Mouse (Mus musculus): ENCODE measurements at regions not wholly inside any gene's neighbourhood (a gene's known extent, or its start where the extent isn't known, plus 50 kb on each side); places are given as distances from the start of the nearest gene placed in this dataset.
A peak's percentile ranks its signal among the peaks of the same experiment; 100 is the strongest.

DNA sequence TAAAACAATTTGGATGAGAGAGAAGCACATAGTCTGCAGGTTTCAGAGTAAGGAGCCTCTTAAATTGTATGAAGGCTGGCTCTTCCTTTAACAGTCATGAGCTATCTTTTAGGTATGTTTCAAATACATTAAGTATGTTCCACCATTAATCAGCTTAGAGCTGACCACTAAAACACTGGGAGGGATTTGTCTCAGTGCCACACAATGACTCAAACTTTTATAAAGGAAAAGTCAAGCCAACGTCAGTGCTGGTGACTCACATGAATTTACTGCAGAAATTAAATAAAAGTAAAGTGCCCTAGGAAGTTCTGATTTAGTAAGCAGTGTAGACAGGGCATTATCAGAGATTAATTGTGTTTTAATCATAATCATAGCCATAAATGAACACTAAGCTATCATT is 118.6 kb upstream of the Nrp1 start:
- Histone ChIP-seq H3K36me3 (ENCODE audit: control insufficient read depth, insufficient read depth) (no peaks in the 10 kb centered on the region), H3K9ac (ENCODE audit: low read length) (no peak overlapping the region), H3K4me1 (ENCODE audit: control insufficient read depth, insufficient read depth, low read length) (peaks cover 4% of the 10 kb centered on the region; the same call in 1 of the 2 replicates), H3K9me3 (replicated peaks; ENCODE audit: control insufficient read depth, low read length) (no peaks in the 10 kb centered on the region), H3K4me2 (ENCODE audit: low read depth, low read length) (no peak overlapping the region), H3K27ac (ENCODE audit: low read length) (no peak overlapping the region), H3K27me3 (ENCODE audit: control insufficient read depth, insufficient read depth, low read length) (no peaks in the 10 kb centered on the region), H3K4me3 (ENCODE audit: low read length) (no peak overlapping the region)
- WGBS, result 46% methylated on average over 1 of the region's 1 CpGs
- no peak for ATAC-seq (replicated peaks; ENCODE audit: extremely low read depth, insufficient read depth, low FRiP score)

GRCm38 (mm10) chr8:128241200-128241599 is 117.2 kb upstream of the Nrp1 start:
- 95% methylated on average over 1 of the region's 1 CpGs for WGBS
- H3K4me3 ChIP-seq (ENCODE audit: low read length), result no peak overlapping the region
- no peaks in the 10 kb centered on the region for H3K27me3 ChIP-seq (ENCODE audit: control insufficient read depth, insufficient read depth, low read length)
- no peak overlapping the region for H3K4me2 ChIP-seq (ENCODE audit: low read depth, low read length)
- H3K36me3 ChIP-seq (ENCODE audit: control insufficient read depth, insufficient read depth), result no peaks in the 10 kb centered on the region
- H3K9ac ChIP-seq (ENCODE audit: low read length), result no peak overlapping the region
- no peak overlapping the region for H3K27ac ChIP-seq (ENCODE audit: low read length)
- H3K4me1 ChIP-seq (ENCODE audit: control insufficient read depth, insufficient read depth, low read length), result peaks cover 4% of the 10 kb centered on the region; the same call in 1 of the 2 replicates
- no peak for ATAC-seq (replicated peaks; ENCODE audit: extremely low read depth, insufficient read depth, low FRiP score)
- H3K9me3 ChIP-seq (replicated peaks; ENCODE audit: control insufficient read depth, low read length), result no peaks in the 10 kb centered on the region

DNA sequence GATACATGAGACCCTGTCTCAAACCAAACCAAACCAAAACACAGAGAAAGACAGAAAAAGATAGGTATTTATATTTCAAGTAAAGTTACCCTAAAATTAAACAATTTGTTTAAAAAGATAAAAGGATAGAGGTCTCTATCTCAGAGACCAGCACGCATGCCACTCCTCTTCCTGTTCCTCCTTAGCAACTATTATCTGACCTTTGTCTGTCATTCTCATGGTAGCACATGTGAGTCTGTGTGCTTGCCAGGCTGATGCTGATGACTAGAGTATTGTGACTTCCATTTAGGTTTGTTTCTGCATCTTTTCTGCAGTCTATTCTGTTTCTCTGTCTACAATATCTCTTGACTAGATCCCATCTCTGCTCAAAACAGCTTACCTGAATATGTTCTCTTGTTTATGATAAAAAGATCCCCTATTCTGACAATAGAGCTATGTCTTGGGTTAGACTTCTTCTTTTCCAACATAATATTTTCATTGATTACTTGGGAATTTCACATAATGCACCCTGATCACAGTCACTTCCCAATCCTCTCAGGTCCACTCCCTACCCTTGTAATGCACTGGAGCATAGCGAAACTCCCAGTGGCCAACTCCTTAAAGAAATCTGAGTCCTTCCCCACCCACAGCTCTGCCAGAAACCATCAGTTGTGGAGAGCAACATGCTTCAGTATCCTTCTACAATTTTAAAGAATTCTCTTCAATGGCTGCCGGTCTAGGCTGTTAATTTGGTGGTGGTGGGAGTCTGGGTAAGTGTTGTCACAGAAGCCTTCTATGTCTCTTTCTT is 115.7 kb upstream of the Nrp1 start:
- Histone ChIP-seq H3K4me3 (ENCODE audit: low read length) (no peak overlapping the region), H3K36me3 (ENCODE audit: control insufficient read depth, insufficient read depth) (no peaks in the 10 kb centered on the region), H3K27me3 (ENCODE audit: control insufficient read depth, insufficient read depth, low read length) (no peaks in the 10 kb centered on the region), H3K4me2 (ENCODE audit: low read depth, low read length) (no peak overlapping the region), H3K27ac (ENCODE audit: low read length) (no peak overlapping the region), H3K9me3 (replicated peaks; ENCODE audit: control insufficient read depth, low read length) (no peaks in the 10 kb centered on the region), H3K9ac (ENCODE audit: low read length) (no peak overlapping the region), H3K4me1 (ENCODE audit: control insufficient read depth, insufficient read depth, low read length) (no peaks in the 10 kb centered on the region)
- WGBS, result 92% methylated on average over 3 of the region's 3 CpGs
- no peak for ATAC-seq (replicated peaks; ENCODE audit: extremely low read depth, insufficient read depth, low FRiP score)

DNA sequence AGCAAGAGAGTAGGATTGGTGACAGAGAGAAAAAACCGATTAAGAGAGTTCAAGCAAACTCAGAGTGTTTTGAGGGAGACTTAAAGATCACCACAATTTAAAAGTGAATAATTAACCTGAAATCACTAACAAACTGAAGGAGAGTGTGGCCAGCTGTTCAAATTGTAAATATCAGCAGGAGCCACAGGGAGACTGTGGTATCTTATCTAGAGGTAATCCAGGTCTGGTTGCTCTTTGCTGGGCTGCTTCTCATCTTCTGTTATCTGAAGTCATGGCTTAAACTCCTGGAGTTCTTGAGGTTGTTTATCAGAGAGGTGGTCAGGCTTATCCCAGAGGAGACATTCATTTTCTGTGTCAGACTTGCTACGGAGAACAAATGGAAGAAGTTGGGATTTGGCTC is 106.7 kb upstream of the Nrp1 start:
- no peaks in the 10 kb centered on the region for H3K9me3 ChIP-seq (replicated peaks; ENCODE audit: control insufficient read depth, low read length)
- H3K36me3 ChIP-seq (ENCODE audit: control insufficient read depth, insufficient read depth), result no peaks in the 10 kb centered on the region
- H3K4me2 ChIP-seq (ENCODE audit: low read depth, low read length), result no peak overlapping the region
- no peak overlapping the region for H3K9ac ChIP-seq (ENCODE audit: low read length)
- H3K4me1 ChIP-seq (ENCODE audit: control insufficient read depth, insufficient read depth, low read length), result peaks cover 3% of the 10 kb centered on the region; the same call in 1 of the 2 replicates
- no peak overlapping the region for H3K27ac ChIP-seq (ENCODE audit: low read length)
- WGBS, result 38% methylated on average over 2 of the region's 2 CpGs
- H3K4me3 ChIP-seq (ENCODE audit: low read length), result no peak overlapping the region
- H3K27me3 ChIP-seq (ENCODE audit: control insufficient read depth, insufficient read depth, low read length), result no peaks in the 10 kb centered on the region
- no peak for ATAC-seq (replicated peaks; ENCODE audit: extremely low read depth, insufficient read depth, low FRiP score)

- Histone ChIP-seq H3K4me1 (ENCODE audit: control insufficient read depth, insufficient read depth, low read length) (no peaks in the 10 kb centered on the region), H3K4me3 (ENCODE audit: low read length) (no peak overlapping the region), H3K27me3 (ENCODE audit: control insufficient read depth, insufficient read depth, low read length) (no peaks in the 10 kb centered on the region), H3K27ac (ENCODE audit: low read length) (no peak overlapping the region), H3K9me3 (replicated peaks; ENCODE audit: control insufficient read depth, low read length) (no peaks in the 10 kb centered on the region), H3K4me2 (ENCODE audit: low read depth, low read length) (no peak overlapping the region), H3K36me3 (ENCODE audit: control insufficient read depth, insufficient read depth) (no peaks in the 10 kb centered on the region), H3K9ac (ENCODE audit: low read length) (no peak overlapping the region)
- no peak for ATAC-seq (replicated peaks; ENCODE audit: extremely low read depth, insufficient read depth, low FRiP score)
- WGBS, result 87% methylated on average over 3 of the region's 3 CpGs
These were observed 97.6 kb upstream of the Nrp1 start for GRCm38 (mm10) chr8:128260836-128261235.

DNA sequence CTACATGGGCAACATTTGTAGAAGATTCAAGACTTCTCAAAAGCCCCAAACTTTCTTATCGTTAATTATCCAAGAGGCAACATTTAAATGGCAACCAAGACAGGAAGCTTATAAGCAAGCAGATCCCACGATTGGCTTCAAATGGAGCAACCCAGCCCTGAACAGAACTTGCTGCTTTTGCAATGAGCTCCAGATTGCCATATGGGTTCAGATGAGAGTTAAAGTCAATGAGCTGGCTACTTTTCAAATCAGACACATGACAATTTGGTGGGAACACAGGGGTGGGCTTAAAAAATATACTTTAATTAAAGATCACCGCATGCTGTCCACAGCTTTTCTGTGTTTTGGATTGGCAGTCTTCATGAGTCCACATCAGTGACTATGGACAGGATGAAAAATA is 97.0 kb upstream of the Nrp1 start:
- no peaks in the 10 kb centered on the region for H3K27me3 ChIP-seq (ENCODE audit: control insufficient read depth, insufficient read depth, low read length)
- H3K4me3 ChIP-seq (ENCODE audit: low read length), result no peak overlapping the region
- H3K36me3 ChIP-seq (ENCODE audit: control insufficient read depth, insufficient read depth), result no peaks in the 10 kb centered on the region
- H3K9me3 ChIP-seq (replicated peaks; ENCODE audit: control insufficient read depth, low read length), result no peaks in the 10 kb centered on the region
- H3K4me1 ChIP-seq (ENCODE audit: control insufficient read depth, insufficient read depth, low read length), result 0 out of 2 replicates have a peak, but pooled peaks cover 4% of the 10 kb centered on the region
- no peak overlapping the region for H3K27ac ChIP-seq (ENCODE audit: low read length)
- H3K4me2 ChIP-seq (ENCODE audit: low read depth, low read length), result no peak overlapping the region
- H3K9ac ChIP-seq (ENCODE audit: low read length), result no peak overlapping the region
- WGBS, result 86% methylated on average over 3 of the region's 3 CpGs
- no peak for ATAC-seq (replicated peaks; ENCODE audit: extremely low read depth, insufficient read depth, low FRiP score)

GRCm38 (mm10) chr8:128263251-128263947 is 95.0 kb upstream of the Nrp1 start:
- WGBS, result 71% methylated on average over 9 of the region's 9 CpGs
- Histone ChIP-seq H3K4me2 (ENCODE audit: low read depth, low read length) (no peak overlapping the region), H3K4me3 (ENCODE audit: low read length) (no peak overlapping the region), H3K9ac (ENCODE audit: low read length) (no peak overlapping the region), H3K36me3 (ENCODE audit: control insufficient read depth, insufficient read depth) (no peaks in the 10 kb centered on the region), H3K27me3 (ENCODE audit: control insufficient read depth, insufficient read depth, low read length) (no peaks in the 10 kb centered on the region), H3K9me3 (replicated peaks; ENCODE audit: control insufficient read depth, low read length) (no peaks in the 10 kb centered on the region), H3K4me1 (ENCODE audit: control insufficient read depth, insufficient read depth, low read length) (peaks cover 9% of the 10 kb centered on the region), H3K27ac (ENCODE audit: low read length) (no peak overlapping the region)
- no peak for ATAC-seq (replicated peaks; ENCODE audit: extremely low read depth, insufficient read depth, low FRiP score)

GRCm38 (mm10) chr8:128267261-128267660 is 91.1 kb upstream of the Nrp1 start:
- 47% methylated on average over 4 of the region's 4 CpGs for WGBS
- no peak overlapping the region for H3K9ac ChIP-seq (ENCODE audit: low read length)
- H3K27ac ChIP-seq (ENCODE audit: low read length), result peak overlapping the region; percentile 71
- no peak overlapping the region for H3K4me2 ChIP-seq (ENCODE audit: low read depth, low read length)
- peaks cover 9% of the 10 kb centered on the region for H3K4me1 ChIP-seq (ENCODE audit: control insufficient read depth, insufficient read depth, low read length)
- no peaks in the 10 kb centered on the region for H3K36me3 ChIP-seq (ENCODE audit: control insufficient read depth, insufficient read depth)
- no peaks in the 10 kb centered on the region for H3K27me3 ChIP-seq (ENCODE audit: control insufficient read depth, insufficient read depth, low read length)
- ATAC-seq (replicated peaks; ENCODE audit: extremely low read depth, insufficient read depth, low FRiP score), result peak; percentile 59; the same call in 1 of the 2 replicates
- H3K9me3 ChIP-seq (replicated peaks; ENCODE audit: control insufficient read depth, low read length), result no peaks in the 10 kb centered on the region
- no peak overlapping the region for H3K4me3 ChIP-seq (ENCODE audit: low read length)

DNA sequence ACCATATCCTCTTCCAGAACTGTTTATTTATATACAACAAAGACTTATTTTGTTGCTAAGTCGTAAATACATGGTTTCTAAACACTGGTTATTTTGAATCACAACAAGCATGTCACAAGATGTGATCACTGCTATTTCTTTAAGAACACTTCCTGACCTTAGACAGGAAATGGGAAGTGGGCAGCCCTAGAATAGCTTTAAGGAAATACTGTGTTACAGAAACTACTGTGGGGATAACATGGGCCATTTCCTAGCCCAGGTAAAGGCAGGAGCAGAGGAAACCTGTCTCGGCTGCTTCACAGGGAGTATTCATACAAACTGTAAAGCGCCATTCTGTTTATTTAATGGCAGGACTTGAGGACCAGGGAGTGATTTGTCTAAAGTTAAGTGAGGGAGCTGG is 90.4 kb upstream of the Nrp1 start:
- H3K36me3 ChIP-seq (ENCODE audit: control insufficient read depth, insufficient read depth), result no peaks in the 10 kb centered on the region
- 57% methylated on average over 3 of the region's 3 CpGs for WGBS
- no peak for ATAC-seq (replicated peaks; ENCODE audit: extremely low read depth, insufficient read depth, low FRiP score)
- H3K4me1 ChIP-seq (ENCODE audit: control insufficient read depth, insufficient read depth, low read length), result peaks cover 17% of the 10 kb centered on the region
- no peak overlapping the region for H3K4me3 ChIP-seq (ENCODE audit: low read length)
- no peak overlapping the region for H3K4me2 ChIP-seq (ENCODE audit: low read depth, low read length)
- peak overlapping the region; percentile 73 for H3K27ac ChIP-seq (ENCODE audit: low read length)
- H3K9me3 ChIP-seq (replicated peaks; ENCODE audit: control insufficient read depth, low read length), result no peaks in the 10 kb centered on the region
- no peaks in the 10 kb centered on the region for H3K27me3 ChIP-seq (ENCODE audit: control insufficient read depth, insufficient read depth, low read length)
- no peak overlapping the region for H3K9ac ChIP-seq (ENCODE audit: low read length)

All from heart, embryonic 16.5 days (tissue).